Mouse (Mus musculus) neutrophil, adult 59 days (primary cell): ENCODE data around the gene Cckar. TPM values are rescaled to one million over a fixed set of nuclear protein-coding genes. Genes with fewer than 3 reads are reported as not detected.

Experiments
- total RNA-seq, 2 experiments: library from RNA; stranded (reverse); gene quantifications; 1 replicate in 1 of 2; 2 replicates in 1 of 2; pipeline ENCODE4 v1.2.4; 2023

The Cckar gene
- total RNA-seq: not detected

GRCm38 (mm10) chr5:53707235-53708177 lies at the start of gene Cckar:
Gene Cckar (minus strand): TSS chr5:53707705.

Other genes starting within 250 kb of the Cckar start
- 10 to 100 TPM; 46.1 to 53.3 TPM for gene Rbpj, start 241.6 kb downstream of the Cckar start, total RNA-seq
- gene Tbc1d19, start 101.9 kb upstream of the Cckar start, total RNA-seq: 1 to 10 TPM; 3.8 to 4.2 TPM